10 mouse cellular contexts compared by ENCODE assay signal in genomic region chr3:118500234-118500633, GRCm38 (mm10).
DNase-seq lines count a peak whose midpoint lies in the region; ATAC-seq and TF ChIP-seq lines count a peak whose summit lies in the region.
"Had no signal": no experiment of that assay in that cellular context is flagged by ENCODE, and none has a peak within 500 bp of the region (broad histone marks: within the 10 kb centered on the region; RNA-seq: fewer than 3 reads in every experiment).

No protein-coding gene starts in this region.

- H3K9me3 ChIP-seq in kidney, postnatal 0 days (replicated peaks; ENCODE audit: low read length) = no peaks in the 10 kb centered on the region
- H3K9me3 ChIP-seq in embryonic facial prominence, embryonic 14.5 days (ENCODE audit: control insufficient read depth, low read length) = no peaks in the 10 kb centered on the region
- no peaks in the 10 kb centered on the region for H3K9me3 ChIP-seq in limb, embryonic 15.5 days

- peak; percentile 67 for DNase-seq in kidney, postnatal 0 days (ENCODE audit: low spot score)
- DNase-seq in kidney, adult 11 months = no peak
- peak; percentile 8 for DNase-seq in R1 (ENCODE audit: low read depth, low spot score)
- peak; percentile 88 for DNase-seq in embryonic facial prominence, embryonic 14.5 days (ENCODE audit: low spot score)
- DNase-seq in cerebellum, adult 18-20 months = no peak
- DNase-seq in thymus, postnatal 36 days = no peak
- DNase-seq in adrenal gland, postnatal 36 days = no peak
- DNase-seq: lung, postnatal 14 days had no signal

- TF ChIP-seq CTCF in kidney, postnatal 0 days (IDR thresholded peaks at IDR 0.05; ENCODE audit: low read depth) = no peak

- H3K27me3 ChIP-seq in kidney, postnatal 0 days (ENCODE audit: insufficient read depth, low read length) = no peaks in the 10 kb centered on the region
- no peaks in the 10 kb centered on the region for H3K27me3 ChIP-seq in embryonic facial prominence, embryonic 14.5 days (replicated peaks; ENCODE audit: control insufficient read depth, insufficient read depth, low read length)
- no peaks in the 10 kb centered on the region for H3K27me3 ChIP-seq in limb, embryonic 15.5 days

- no peaks in the 10 kb centered on the region for H3K36me3 ChIP-seq in kidney, postnatal 0 days (ENCODE audit: insufficient read depth, low read length)
- no peaks in the 10 kb centered on the region for H3K36me3 ChIP-seq in embryonic facial prominence, embryonic 14.5 days (ENCODE audit: control insufficient read depth, insufficient read depth, low read length)
- H3K36me3 ChIP-seq in limb, embryonic 15.5 days = no peaks in the 10 kb centered on the region

- WGBS in kidney, postnatal 0 days = 4% methylated on average over 4 of the region's 4 CpGs
- WGBS in embryonic facial prominence, embryonic 14.5 days = 13% methylated on average over 4 of the region's 4 CpGs
- 28% methylated on average over 4 of the region's 4 CpGs for WGBS in limb, embryonic 15.5 days

- H3K4me3 ChIP-seq in kidney, postnatal 0 days (replicated peaks; ENCODE audit: low read depth, low read length) = no peak overlapping the region
- no peak overlapping the region for H3K4me3 ChIP-seq in embryonic facial prominence, embryonic 14.5 days (ENCODE audit: low read depth, low read length)
- no peak overlapping the region for H3K4me3 ChIP-seq in limb, embryonic 15.5 days

- no peak overlapping the region for H3K27ac ChIP-seq in kidney, postnatal 0 days
- H3K27ac ChIP-seq in embryonic facial prominence, embryonic 14.5 days (replicated peaks; ENCODE audit: low read depth, low read length) = no peak overlapping the region
- H3K27ac ChIP-seq in limb, embryonic 15.5 days = no peak overlapping the region

- H3K4me2 ChIP-seq in kidney, postnatal 0 days (ENCODE audit: low read length) = no peak overlapping the region
- H3K4me2 ChIP-seq in embryonic facial prominence, embryonic 14.5 days (ENCODE audit: low read depth, low read length) = no peak overlapping the region
- H3K4me2 ChIP-seq in limb, embryonic 15.5 days = no peak overlapping the region

- no peak overlapping the region for H3K9ac ChIP-seq in kidney, postnatal 0 days (ENCODE audit: low read depth, low read length)
- H3K9ac ChIP-seq in embryonic facial prominence, embryonic 14.5 days (ENCODE audit: low read depth, low read length) = no peak overlapping the region
- H3K9ac ChIP-seq in limb, embryonic 15.5 days = no peak overlapping the region

- H3K4me1 ChIP-seq in kidney, postnatal 0 days (replicated peaks; ENCODE audit: insufficient read depth, low read length) = no peaks in the 10 kb centered on the region
- no peaks in the 10 kb centered on the region for H3K4me1 ChIP-seq in embryonic facial prominence, embryonic 14.5 days (ENCODE audit: control insufficient read depth, insufficient read depth, low read length)
- H3K4me1 ChIP-seq in limb, embryonic 15.5 days = no peaks in the 10 kb centered on the region

- ATAC-seq in kidney, postnatal 0 days (replicated peaks; ENCODE audit: low FRiP score, low read depth) = peak; percentile 89
- peak; percentile 95 for ATAC-seq in embryonic facial prominence, embryonic 14.5 days (ENCODE audit: low read depth)
- ATAC-seq in limb, embryonic 15.5 days (ENCODE audit: insufficient number of reproducible peaks, low FRiP score, low TSS enrichment, low read depth) = 0 out of 2 replicates have a peak, but pooled peaks have one; percentile 78
- ATAC-seq: intestine, postnatal 0 days had no signal

Comparison
In these comparisons a context has a peak if more than half of its experiments do, and no peak if none do; other contexts are left out.
1. DNase-seq: peak in kidney, postnatal 0 days (single experiment), R1 (single experiment) and embryonic facial prominence, embryonic 14.5 days (single experiment); none in kidney, adult 11 months (single experiment), cerebellum, adult 18-20 months (0 of 2), thymus, postnatal 36 days (0 of 2) and adrenal gland, postnatal 36 days (0 of 2).
2. Peak in every context shown above with its lines, with median percentiles within 50 percentile points of each other: ATAC-seq.